Mouse (Mus musculus) cerebellum, adult (tissue): ENCODE data around the gene Hist1h3i.

Experiments used
- ATAC-seq: cut with Nextera tagmentation; 2 replicates; pipeline ENCODE4 v1.9.2; 2017; ENCODE audit warnings: mild to moderate bottlenecking, moderate library complexity, mixed read lengths; ENCODE audit not compliant: insufficient number of reproducible peaks, low FRiP score, low TSS enrichment

The Hist1h3i gene

DNA sequence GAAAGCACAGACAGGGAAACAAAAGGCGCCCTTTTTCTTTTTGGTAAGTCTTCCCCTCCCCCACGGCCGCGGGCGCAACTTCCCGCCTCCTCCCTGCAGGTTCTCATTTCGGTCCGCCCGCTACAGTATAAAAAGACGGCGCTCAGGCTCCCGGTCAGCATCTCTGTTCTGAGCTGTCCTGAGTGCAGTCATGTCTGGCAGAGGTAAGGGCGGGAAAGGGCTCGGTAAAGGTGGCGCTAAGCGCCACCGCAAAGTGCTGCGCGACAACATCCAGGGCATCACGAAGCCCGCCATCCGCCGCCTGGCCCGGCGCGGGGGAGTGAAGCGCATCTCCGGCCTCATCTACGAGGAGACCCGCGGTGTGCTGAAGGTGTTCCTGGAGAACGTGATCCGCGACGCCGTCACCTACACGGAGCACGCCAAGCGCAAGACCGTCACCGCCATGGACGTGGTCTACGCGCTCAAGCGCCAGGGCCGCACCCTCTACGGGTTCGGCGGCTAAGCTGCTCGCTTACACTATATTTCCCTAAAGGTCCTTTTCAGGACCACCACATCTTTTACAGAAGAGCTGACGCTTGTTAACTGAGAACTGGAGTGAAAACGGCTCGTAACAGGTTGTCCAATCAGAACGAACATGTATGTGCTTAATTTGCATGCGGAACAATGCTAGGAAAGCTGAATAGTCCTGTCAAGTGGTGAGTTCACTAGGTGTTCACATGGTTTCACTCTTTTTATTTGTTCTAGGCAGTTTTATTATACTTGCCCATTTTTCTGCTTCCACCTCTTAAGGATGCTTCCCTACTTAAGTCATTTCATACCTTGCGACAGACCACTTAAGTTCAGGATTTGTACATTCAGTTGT lies 48.0 kb downstream of the Hist1h3i start, which contains the start of gene Hist1h4j:
Gene Hist1h4j (plus strand): TSS at position 159 of the 862 bp plus-strand sequence.
- ATAC-seq: peak; percentile 91

GRCm38 (mm10) chr13:21734010-21734905 lies 48.9 kb downstream of the Hist1h3i start:
- peak; percentile 58 for ATAC-seq

- ATAC-seq: no peak
These were observed 49.7 kb downstream of the Hist1h3i start for GRCm38 (mm10) chr13:21733466-21733865.
